Mouse (Mus musculus): ENCODE measurements around the gene Tbc1d10b. TPM values are rescaled to one million over a fixed set of nuclear protein-coding genes. Genes with fewer than 3 reads are reported as not detected.

The Tbc1d10b gene
- polyA plus RNA-seq, 1 experiment = 83.3 TPM

GRCm38 (mm10) chr7:127217475-127217874 lies 9.2 kb upstream of the Tbc1d10b start:
- Histone ChIP-seq H3K4me1 (peaks cover 94% of the 10 kb centered on the region), H3K9me3 (peaks cover 5% of the 10 kb centered on the region; the same call in 1 of the 2 replicates), H3K27me3 (replicated peaks) (no peaks in the 10 kb centered on the region), H3K4me3 (replicated peaks) (peak overlapping the region; percentile 86), H3K36me3 (replicated peaks; ENCODE audit: low read length) (peaks cover 44% of the 10 kb centered on the region)
- TF ChIP-seq GATA1 (IDR thresholded peaks at IDR 0.05; ENCODE audit: borderline replicate concordance, low read length) = no peak

GRCm38 (mm10) chr7:127216307-127216706 lies 8.0 kb upstream of the Tbc1d10b start:
- Histone ChIP-seq H3K36me3 (replicated peaks; ENCODE audit: low read length) (peaks cover 39% of the 10 kb centered on the region), H3K9me3 (no peaks in the 10 kb centered on the region), H3K27me3 (replicated peaks) (no peaks in the 10 kb centered on the region), H3K4me1 (peaks cover 98% of the 10 kb centered on the region), H3K4me3 (replicated peaks) (peak overlapping the region; percentile 38)
- TF ChIP-seq GATA1 (IDR thresholded peaks at IDR 0.05; ENCODE audit: borderline replicate concordance, low read length) (no peak), FLI1 (IDR thresholded peaks at IDR 0.05; ENCODE audit: low read length) (no peak)

GRCm38 (mm10) chr7:127214981-127215871 lies 7.0 kb upstream of the Tbc1d10b start:
- Histone ChIP-seq H3K36me3 (replicated peaks; ENCODE audit: low read length) (peaks cover 39% of the 10 kb centered on the region), H3K27me3 (replicated peaks) (no peaks in the 10 kb centered on the region), H3K4me1 (peaks cover 98% of the 10 kb centered on the region), H3K9me3 (no peaks in the 10 kb centered on the region), H3K4me3 (replicated peaks) (peak overlapping the region; percentile 53)
- TF ChIP-seq GATA1 (IDR thresholded peaks at IDR 0.05; ENCODE audit: borderline replicate concordance, low read length) = no peak
- TF ChIP-seq FLI1 (IDR thresholded peaks at IDR 0.05; ENCODE audit: low read length) = no peak

DNA sequence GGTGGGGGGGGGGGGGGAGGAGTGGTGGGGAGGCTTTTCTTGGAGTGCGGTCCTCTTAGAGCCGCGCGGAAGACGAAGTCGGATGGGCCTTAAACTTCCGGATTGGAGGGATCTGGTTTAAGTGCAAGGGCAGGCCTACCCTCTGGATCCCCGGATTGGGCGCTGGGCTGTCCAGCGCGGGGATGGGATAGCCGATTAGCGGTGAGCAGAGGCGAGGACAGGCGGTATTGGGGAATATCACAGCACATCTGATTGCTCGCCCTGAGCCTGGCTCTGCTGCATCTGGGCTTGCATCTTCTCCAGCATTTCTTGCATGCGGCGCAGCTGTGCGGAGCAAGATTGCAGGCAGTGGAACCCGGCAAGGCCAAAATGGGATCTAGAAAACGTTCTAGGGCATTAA lies 6.3 kb upstream of the Tbc1d10b start:
- Histone ChIP-seq H3K4me1 (peaks cover 100% of the 10 kb centered on the region), H3K36me3 (replicated peaks; ENCODE audit: low read length) (peaks cover 39% of the 10 kb centered on the region), H3K4me3 (replicated peaks) (no peak overlapping the region), H3K27me3 (replicated peaks) (no peaks in the 10 kb centered on the region), H3K9me3 (no peaks in the 10 kb centered on the region)
- no peak for TF ChIP-seq GATA1 (IDR thresholded peaks at IDR 0.05; ENCODE audit: borderline replicate concordance, low read length)
- TF ChIP-seq FLI1 (IDR thresholded peaks at IDR 0.05; ENCODE audit: low read length) = no peak

DNA sequence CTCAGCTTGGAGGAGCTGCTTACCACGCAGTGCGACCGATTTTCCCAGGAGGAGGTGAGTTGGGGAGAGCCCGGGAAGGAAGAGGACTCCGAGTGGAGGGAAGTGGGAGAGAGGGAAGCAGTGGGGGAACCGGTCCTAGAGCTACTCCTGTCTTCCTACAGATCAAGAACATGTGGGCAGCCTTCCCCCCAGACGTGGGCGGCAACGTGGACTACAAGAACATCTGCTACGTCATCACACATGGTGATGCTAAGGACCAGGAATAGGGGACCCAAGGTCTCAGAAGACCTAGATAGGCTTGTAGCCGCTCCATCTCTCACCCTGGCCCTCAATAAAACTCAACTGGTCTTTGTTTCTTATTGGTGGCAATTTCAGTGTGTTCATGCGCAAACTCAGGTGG lies 5.7 kb upstream of the Tbc1d10b start:
- TF ChIP-seq GATA1 (IDR thresholded peaks at IDR 0.05; ENCODE audit: borderline replicate concordance, low read length) = no peak
- no peak for TF ChIP-seq FLI1 (IDR thresholded peaks at IDR 0.05; ENCODE audit: low read length)
- Histone ChIP-seq H3K4me1 (peaks cover 99% of the 10 kb centered on the region), H3K4me3 (replicated peaks) (no peak overlapping the region), H3K36me3 (replicated peaks; ENCODE audit: low read length) (peaks cover 39% of the 10 kb centered on the region), H3K27me3 (replicated peaks) (no peaks in the 10 kb centered on the region), H3K9me3 (no peaks in the 10 kb centered on the region)

GRCm38 (mm10) chr7:127213485-127213884 lies 5.2 kb upstream of the Tbc1d10b start:
- no peak for TF ChIP-seq GATA1 (IDR thresholded peaks at IDR 0.05; ENCODE audit: borderline replicate concordance, low read length)
- no peak for TF ChIP-seq FLI1 (IDR thresholded peaks at IDR 0.05; ENCODE audit: low read length)
- Histone ChIP-seq H3K4me1 (peaks cover 95% of the 10 kb centered on the region), H3K27me3 (replicated peaks) (no peaks in the 10 kb centered on the region)

GRCm38 (mm10) chr7:127212432-127213250 lies 4.4 kb upstream of the Tbc1d10b start:
- Histone ChIP-seq H3K9me3 (no peaks in the 10 kb centered on the region), H3K4me3 (replicated peaks) (peak overlapping the region; percentile 23), H3K27me3 (replicated peaks) (no peaks in the 10 kb centered on the region), H3K36me3 (replicated peaks; ENCODE audit: low read length) (peaks cover 39% of the 10 kb centered on the region), H3K4me1 (peaks cover 86% of the 10 kb centered on the region)
- TF ChIP-seq FLI1 (IDR thresholded peaks at IDR 0.05; ENCODE audit: low read length) = no peak
- no peak for TF ChIP-seq GATA1 (IDR thresholded peaks at IDR 0.05; ENCODE audit: borderline replicate concordance, low read length)

More at GRCm38 (mm10) chr7:127213485-127213884, 5.2 kb upstream of the Tbc1d10b start:
- no peaks in the 10 kb centered on the region for H3K9me3 ChIP-seq
- H3K36me3 ChIP-seq (replicated peaks; ENCODE audit: low read length) = peaks cover 39% of the 10 kb centered on the region
- H3K4me3 ChIP-seq (replicated peaks) = no peak overlapping the region

DNA sequence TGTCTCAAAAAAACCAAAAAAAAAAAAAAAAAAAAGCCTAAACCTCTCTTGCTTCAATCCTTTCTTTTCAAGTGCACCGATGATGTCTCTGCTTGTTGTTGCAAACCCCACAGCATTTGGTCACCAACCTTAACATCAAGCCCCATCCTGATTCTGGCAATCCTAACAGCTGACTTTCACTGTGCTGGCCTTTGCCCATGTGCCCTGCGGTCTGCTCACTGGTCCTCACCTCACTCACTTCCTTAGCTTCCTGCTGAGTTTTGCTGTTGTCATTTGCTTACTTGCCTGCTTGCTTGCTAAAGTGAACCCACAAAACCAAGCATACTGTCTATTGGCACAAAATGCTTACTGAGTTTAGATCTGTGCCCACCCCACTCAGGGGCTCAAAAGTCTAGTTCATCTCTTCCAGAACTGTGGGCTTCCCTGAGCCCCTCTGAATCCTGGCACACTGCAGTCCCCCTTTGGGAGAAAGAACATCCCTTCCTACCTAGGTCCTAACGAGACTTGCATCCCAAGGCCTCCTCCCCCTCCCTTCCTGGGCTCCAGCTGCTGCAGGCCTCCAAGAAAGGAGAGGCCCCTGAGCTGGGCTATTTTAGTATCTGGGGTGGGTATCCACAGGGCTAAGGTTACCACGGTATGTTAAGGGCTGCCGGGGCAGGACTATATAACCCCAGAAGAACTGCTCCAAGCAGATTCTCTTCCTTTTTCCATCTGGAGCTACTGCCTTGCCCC lies 2.9 kb upstream of the Tbc1d10b start:
- Histone ChIP-seq H3K27me3 (replicated peaks) (no peaks in the 10 kb centered on the region), H3K9me3 (no peaks in the 10 kb centered on the region), H3K4me1 (peaks cover 83% of the 10 kb centered on the region), H3K4me3 (replicated peaks) (peak overlapping the region; percentile 85), H3K36me3 (replicated peaks; ENCODE audit: low read length) (peaks cover 36% of the 10 kb centered on the region)
- no peak for TF ChIP-seq FLI1 (IDR thresholded peaks at IDR 0.05; ENCODE audit: low read length)
- no peak for TF ChIP-seq GATA1 (IDR thresholded peaks at IDR 0.05; ENCODE audit: borderline replicate concordance, low read length)

- peak overlapping the region; percentile 53 for H3K4me3 ChIP-seq (replicated peaks)
- peaks cover 33% of the 10 kb centered on the region for H3K36me3 ChIP-seq (replicated peaks; ENCODE audit: low read length)
- H3K4me1 ChIP-seq = peaks cover 80% of the 10 kb centered on the region
- TF ChIP-seq GATA1 (IDR thresholded peaks at IDR 0.05; ENCODE audit: borderline replicate concordance, low read length) (no peak), FLI1 (IDR thresholded peaks at IDR 0.05; ENCODE audit: low read length) (no peak)
- H3K27me3 ChIP-seq (replicated peaks) = no peaks in the 10 kb centered on the region
- H3K9me3 ChIP-seq = no peaks in the 10 kb centered on the region
These were observed 2.0 kb upstream of the Tbc1d10b start for GRCm38 (mm10) chr7:127210266-127210665.

Data from megakaryocyte, embryonic 14.5 days (primary cell).